Mouse (Mus musculus) cerebellum, adult 2 months (tissue): Measurements from ENCODE around the gene Gpd2. TPM values are rescaled to one million over a fixed set of nuclear protein-coding genes. Genes with fewer than 3 reads are reported as not detected.

Experiments
- DNase-seq, 2 experiments: peaks; one replicate each; pipeline ENCODE4 v3.0.0; 2021
- H3K27ac ChIP-seq: fragments of 200-500 bp; 2 replicates; pipeline ENCODE4 v1.5.1; 2012; ENCODE audit warnings: low read length, control low read depth, inconsistent platforms; ENCODE audit not compliant: insufficient read depth
- H3K27me3 ChIP-seq: fragments of 200-500 bp; 2 replicates; pipeline ENCODE4 v1.6.1; 2012; ENCODE audit warnings: inconsistent platforms, mild to moderate bottlenecking, low read length, moderate library complexity; ENCODE audit not compliant: control insufficient read depth, insufficient read depth
- H3K4me1 ChIP-seq: fragments of 200-500 bp; 2 replicates; pipeline ENCODE4 v1.6.1; 2011; ENCODE audit warnings: low read length; ENCODE audit not compliant: control insufficient read depth, insufficient read depth
- H3K4me3 ChIP-seq: fragments of 200-500 bp; replicated peaks from 2 replicates; pipeline ENCODE3; 2011; ENCODE audit warnings: mild to moderate bottlenecking, low read depth, low read length, control low read depth; ENCODE audit not compliant: insufficient read depth
- CTCF ChIP-seq: fragments of 200-500 bp; IDR thresholded peaks from 2 replicates; pipeline ENCODE4 v1.5.1; 2011; ENCODE audit warnings: low read depth, mild to moderate bottlenecking, control low read depth, low read length, moderate library complexity, borderline replicate concordance; ENCODE audit not compliant: insufficient read depth
- POLR2A ChIP-seq: fragments of 200-500 bp; IDR thresholded peaks from 2 replicates; pipeline ENCODE4 v1.6.1; 2011; ENCODE audit warnings: low read length, control low read depth, borderline replicate concordance; ENCODE audit not compliant: insufficient read depth
- WGBS: fragments of 180-500 bp; shearing (Covaris S2); methylation state at CpG from one replicate; pipeline ENCODE4 v1.1.7; 2018; 5-methylcytosine and 5-hydroxymethylcytosine counted together
- polyA plus RNA-seq: library from polyadenylated mRNA; depleted of rRNA; stranded (reverse); fragments of >200 nt; gene quantifications from 2 replicates; pipeline ENCODE4 v1.2.3, GENCODE M21; 2012; rRNA removed

Gene Gpd2
- polyA plus RNA-seq, 1 experiment = 38.1 TPM

DNA sequence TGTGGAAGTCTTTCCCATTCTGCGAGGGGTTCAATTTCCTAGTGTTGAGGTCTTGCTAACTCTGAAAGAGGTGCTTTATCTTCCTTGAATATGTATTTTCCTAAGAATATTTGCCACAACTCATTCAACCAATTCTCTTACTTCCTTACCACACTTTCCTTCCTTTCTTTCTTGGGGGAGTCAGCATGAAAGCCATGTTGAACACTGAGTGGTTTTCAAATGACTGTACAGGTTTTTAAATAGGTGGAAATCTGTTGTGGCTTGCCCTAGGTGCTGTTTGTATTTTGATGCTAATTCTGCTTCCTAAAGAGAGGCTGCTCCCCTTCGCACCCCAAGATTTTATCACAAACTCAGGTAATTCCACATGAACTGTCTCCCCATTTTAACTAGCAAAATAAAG, 174.1 kb downstream of the Gpd2 start:
- TF ChIP-seq CTCF (no peak), POLR2A (no peak)
- no peak for DNase-seq
- WGBS = 92% methylated on average over 2 of the region's 2 CpGs
- H3K27me3 ChIP-seq = no peaks in the 10 kb centered on the region
- no peak overlapping the region for H3K27ac ChIP-seq
- no peak overlapping the region for H3K4me3 ChIP-seq
- H3K4me1 ChIP-seq = peaks cover 10% of the 10 kb centered on the region

GRCm38 (mm10) chr2:57414550-57415160, 177.2 kb downstream of the Gpd2 start:
- no peak for TF ChIP-seq POLR2A
- TF ChIP-seq CTCF = no peak
- no peak overlapping the region for H3K27ac ChIP-seq
- no peaks in the 10 kb centered on the region for H3K4me1 ChIP-seq
- H3K4me3 ChIP-seq = no peak overlapping the region
- WGBS = 83% methylated on average over 9 of the region's 9 CpGs
- H3K27me3 ChIP-seq = no peaks in the 10 kb centered on the region
- no peak for DNase-seq

GRCm38 (mm10) chr2:57416711-57417110, 179.3 kb downstream of the Gpd2 start:
- Histone ChIP-seq H3K27ac (no peak overlapping the region), H3K4me1 (no peaks in the 10 kb centered on the region), H3K27me3 (no peaks in the 10 kb centered on the region), H3K4me3 (no peak overlapping the region)
- no peak for DNase-seq
- no peak for TF ChIP-seq POLR2A
- no peak for TF ChIP-seq CTCF
- 18% methylated on average over 1 of the region's 1 CpGs for WGBS

Other genes with a start within 250 kb of the Gpd2 start
- 4.4 and 4.8 TPM in 2 replicates for gene Nr4a2, start 113.6 kb upstream of the Gpd2 start, polyA plus RNA-seq